Comparison of ENCODE assay signal across 9 mouse cellular contexts in the genomic region with DNA sequence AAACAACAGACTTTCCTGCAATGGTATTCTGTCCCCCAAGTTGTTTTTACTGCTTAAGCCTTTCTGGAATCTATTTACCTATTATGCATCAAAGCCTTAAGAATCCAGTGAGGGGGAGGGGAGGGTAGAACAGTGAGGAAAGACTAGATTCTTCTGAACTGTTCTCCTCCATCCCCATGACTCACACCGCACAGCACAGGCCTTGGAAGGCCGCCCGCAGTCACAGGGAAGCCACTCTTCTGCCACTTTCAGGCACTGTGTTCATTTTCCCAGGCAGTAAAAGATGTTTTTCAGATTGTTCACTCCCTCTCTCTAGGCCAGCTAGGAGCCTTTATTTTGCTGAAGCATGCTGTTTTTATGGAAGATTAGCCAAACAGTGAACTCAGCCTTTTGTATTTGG. TPM values are rescaled to one million over a fixed set of nuclear protein-coding genes. Genes with fewer than 3 reads are reported as not detected.
DNase-seq lines count a peak whose midpoint lies in the region; ATAC-seq lines count a peak whose summit lies in the region.
"Had no signal": no experiment of that assay in that cellular context is flagged by ENCODE, and none has a peak within 500 bp of the region (broad histone marks: within the 10 kb centered on the region; RNA-seq: fewer than 3 reads in every experiment).

No protein-coding gene starts in this region.

- no peak overlapping the region for H3K9ac ChIP-seq in forebrain, embryonic 11.5 days (ENCODE audit: low read length)
- no peak overlapping the region for H3K9ac ChIP-seq in midbrain, embryonic 14.5 days (replicated peaks; ENCODE audit: low read length)
- H3K9ac ChIP-seq in midbrain, embryonic 15.5 days, result no peak overlapping the region
- no peak overlapping the region for H3K9ac ChIP-seq in forebrain, embryonic 13.5 days

- no peak overlapping the region for H3K4me2 ChIP-seq in forebrain, embryonic 11.5 days (ENCODE audit: low read depth, low read length, severe bottlenecking)
- H3K4me2 ChIP-seq in midbrain, embryonic 14.5 days (ENCODE audit: low read length), result no peak overlapping the region
- no peak overlapping the region for H3K4me2 ChIP-seq in midbrain, embryonic 15.5 days
- H3K4me2 ChIP-seq in forebrain, embryonic 13.5 days, result no peak overlapping the region

- no peaks in the 10 kb centered on the region for H3K9me3 ChIP-seq in forebrain, embryonic 10.5 days
- H3K9me3 ChIP-seq in forebrain, embryonic 11.5 days (ENCODE audit: control insufficient read depth, low read length), result no peaks in the 10 kb centered on the region
- no peaks in the 10 kb centered on the region for H3K9me3 ChIP-seq in midbrain, embryonic 14.5 days (ENCODE audit: control insufficient read depth, low read length)
- H3K9me3 ChIP-seq in midbrain, embryonic 15.5 days, result no peaks in the 10 kb centered on the region
- H3K9me3 ChIP-seq in forebrain, embryonic 13.5 days (replicated peaks), result no peaks in the 10 kb centered on the region
- H3K9me3 ChIP-seq: megakaryocyte, embryonic 14.5 days had no signal

- no peaks in the 10 kb centered on the region for H3K27me3 ChIP-seq in forebrain, embryonic 10.5 days (ENCODE audit: poor library complexity, severe bottlenecking)
- H3K27me3 ChIP-seq in forebrain, embryonic 11.5 days (ENCODE audit: control insufficient read depth, insufficient read depth, low read length), result no peaks in the 10 kb centered on the region
- H3K27me3 ChIP-seq in midbrain, embryonic 14.5 days (ENCODE audit: control insufficient read depth, insufficient read depth, low read length), result no peaks in the 10 kb centered on the region
- H3K27me3 ChIP-seq in midbrain, embryonic 15.5 days (replicated peaks), result no peaks in the 10 kb centered on the region
- H3K27me3 ChIP-seq in forebrain, embryonic 13.5 days, result no peaks in the 10 kb centered on the region
- H3K27me3 ChIP-seq: megakaryocyte, embryonic 14.5 days had no signal

- peaks cover 31% of the 10 kb centered on the region for H3K4me1 ChIP-seq in forebrain, embryonic 10.5 days
- H3K4me1 ChIP-seq in forebrain, embryonic 11.5 days (replicated peaks; ENCODE audit: control insufficient read depth, insufficient read depth, low read length), result peaks cover 3% of the 10 kb centered on the region; the same call in 1 of the 2 replicates
- peaks cover 16% of the 10 kb centered on the region; the same call in 1 of the 2 replicates for H3K4me1 ChIP-seq in midbrain, embryonic 14.5 days (ENCODE audit: control insufficient read depth, insufficient read depth, low read length)
- H3K4me1 ChIP-seq in midbrain, embryonic 15.5 days, result peaks cover 15% of the 10 kb centered on the region
- H3K4me1 ChIP-seq in forebrain, embryonic 13.5 days, result peaks cover 22% of the 10 kb centered on the region

- H3K27ac ChIP-seq in forebrain, embryonic 10.5 days, result peak overlapping the region; percentile 48; the same call in 1 of the 2 replicates
- no peak overlapping the region for H3K27ac ChIP-seq in forebrain, embryonic 11.5 days (ENCODE audit: low read depth, low read length)
- 0 out of 2 replicates have a peak overlapping the region, but pooled peaks have one; percentile 26 for H3K27ac ChIP-seq in midbrain, embryonic 14.5 days (replicated peaks; ENCODE audit: low read depth, low read length)
- H3K27ac ChIP-seq in midbrain, embryonic 15.5 days, result no peak overlapping the region
- H3K27ac ChIP-seq in forebrain, embryonic 13.5 days, result peak overlapping the region; percentile 61

- 89% methylated on average over 3 of the region's 3 CpGs for WGBS in forebrain, embryonic 10.5 days
- WGBS in forebrain, embryonic 11.5 days, result 77% methylated on average over 3 of the region's 3 CpGs
- WGBS in midbrain, embryonic 14.5 days, result 75% methylated on average over 3 of the region's 3 CpGs
- 49% methylated on average over 3 of the region's 3 CpGs for WGBS in midbrain, embryonic 15.5 days
- WGBS in forebrain, embryonic 13.5 days, result 54% methylated on average over 3 of the region's 3 CpGs

- intact Hi-C loops in left cerebral cortex, postnatal 14 days (cut with DNase I), result no loop called here

- no peak overlapping the region for H3K4me3 ChIP-seq in forebrain, embryonic 10.5 days
- H3K4me3 ChIP-seq in forebrain, embryonic 11.5 days (ENCODE audit: low read depth, low read length), result no peak overlapping the region
- H3K4me3 ChIP-seq in midbrain, embryonic 14.5 days (replicated peaks; ENCODE audit: low read depth, low read length), result no peak overlapping the region
- no peak overlapping the region for H3K4me3 ChIP-seq in midbrain, embryonic 15.5 days
- H3K4me3 ChIP-seq in forebrain, embryonic 13.5 days, result no peak overlapping the region
- H3K4me3 ChIP-seq: megakaryocyte, embryonic 14.5 days had no signal

- no peak for ATAC-seq in forebrain, embryonic 11.5 days (replicated peaks; ENCODE audit: low FRiP score)
- no peak for ATAC-seq in midbrain, embryonic 14.5 days (ENCODE audit: low FRiP score, low TSS enrichment)
- ATAC-seq in midbrain, embryonic 15.5 days (replicated peaks), result no peak
- 0 out of 2 replicates have a peak, but pooled peaks have one; percentile 43 for ATAC-seq in forebrain, embryonic 13.5 days
- ATAC-seq in activated CD4-positive, CD25-positive, alpha-beta regulatory T cell, adult 4 months, result no peak

- peaks cover 19% of the 10 kb centered on the region for H3K36me3 ChIP-seq in forebrain, embryonic 10.5 days (replicated peaks)
- no peaks in the 10 kb centered on the region for H3K36me3 ChIP-seq in forebrain, embryonic 11.5 days (ENCODE audit: control insufficient read depth, insufficient read depth, low read length)
- no peaks in the 10 kb centered on the region for H3K36me3 ChIP-seq in midbrain, embryonic 14.5 days (ENCODE audit: control insufficient read depth, insufficient read depth, low read length)
- H3K36me3 ChIP-seq in midbrain, embryonic 15.5 days (replicated peaks), result no peaks in the 10 kb centered on the region
- no peaks in the 10 kb centered on the region for H3K36me3 ChIP-seq in forebrain, embryonic 13.5 days (ENCODE audit: poor library complexity, severe bottlenecking)

- DNase-seq in forebrain, embryonic 10.5 days (ENCODE audit: extremely low spot score, low spot score), result no peak
- DNase-seq in forebrain, embryonic 11.5 days (ENCODE audit: low spot score), result no peak
- peak; percentile 20 for DNase-seq in midbrain, embryonic 14.5 days
- DNase-seq in left cerebral cortex, postnatal 14 days (ENCODE audit: low spot score in 2 of 2), result peak; percentile 39 to 41
- no peak for DNase-seq in thymus, postnatal 0 days (ENCODE audit: low spot score)

RNA-seq across cellular contexts. Expression of a gene that starts 46.8 kb away (rescaled TPM):
- 84.1 and 85.3 TPM in 2 replicates for polyA plus RNA-seq in forebrain, embryonic 10.5 days (2016; fragmentation: Nextera tagmentation; extraction: Ambion mirVana)
- 63.4 and 64.2 TPM in 2 replicates for polyA plus RNA-seq in forebrain, embryonic 11.5 days (2014; fragmentation: Nextera tagmentation; extraction: Ambion mirVana)
- polyA plus RNA-seq in midbrain, embryonic 14.5 days (2014; fragmentation: Nextera tagmentation; extraction: Ambion mirVana), result 36.5 and 38.2 TPM in 2 replicates
- 38.9 and 41.6 TPM in 2 replicates for polyA plus RNA-seq in midbrain, embryonic 15.5 days (2015; fragmentation: Nextera tagmentation; extraction: Ambion mirVana)
- 44.9 and 49.2 TPM in 2 replicates for polyA plus RNA-seq in forebrain, embryonic 13.5 days (2015; fragmentation: Nextera tagmentation; extraction: Ambion mirVana)
- 10 to 100 TPM; 26.4 to 27.7 TPM for total RNA-seq in left cerebral cortex, postnatal 14 days (2021)
- 38.0 and 38.5 TPM in 2 replicates for polyA plus RNA-seq in thymus, postnatal 0 days (2015; fragmentation: Nextera tagmentation; extraction: Ambion mirVana)
- polyA plus RNA-seq in activated CD4-positive, CD25-positive, alpha-beta regulatory T cell, adult 4 months (2017; shearing (Covaris generic)), result 10 to 100 TPM; 18.5 to 23.3 TPM

RNA-seq across cellular contexts. Expression of a gene that starts 46.9 kb away (rescaled TPM):
- 54.6 and 56.4 TPM in 2 replicates for polyA plus RNA-seq in forebrain, embryonic 10.5 days (2016; fragmentation: Nextera tagmentation; extraction: Ambion mirVana)
- polyA plus RNA-seq in forebrain, embryonic 11.5 days (2014; fragmentation: Nextera tagmentation; extraction: Ambion mirVana), result 49.0 and 54.2 TPM in 2 replicates
- polyA plus RNA-seq in midbrain, embryonic 14.5 days (2014; fragmentation: Nextera tagmentation; extraction: Ambion mirVana), result 57.3 and 62.2 TPM in 2 replicates
- polyA plus RNA-seq in midbrain, embryonic 15.5 days (2015; fragmentation: Nextera tagmentation; extraction: Ambion mirVana), result 51.2 and 53.2 TPM in 2 replicates
- 47.6 and 49.4 TPM in 2 replicates for polyA plus RNA-seq in forebrain, embryonic 13.5 days (2015; fragmentation: Nextera tagmentation; extraction: Ambion mirVana)
- 10 to 100 TPM; 38.3 to 40.1 TPM for total RNA-seq in left cerebral cortex, postnatal 14 days (2021)
- 56.6 and 62.3 TPM in 2 replicates for polyA plus RNA-seq in thymus, postnatal 0 days (2015; fragmentation: Nextera tagmentation; extraction: Ambion mirVana)
- 10 to 100 TPM; 59.4 to 61.3 TPM for polyA plus RNA-seq in activated CD4-positive, CD25-positive, alpha-beta regulatory T cell, adult 4 months (2017; shearing (Covaris generic))

Comparison
In these comparisons a context has a peak if more than half of its experiments do, and no peak if none do; other contexts are left out.
1. H3K27ac ChIP-seq: peak in forebrain, embryonic 10.5 days (single experiment), midbrain, embryonic 14.5 days (single experiment) and forebrain, embryonic 13.5 days (single experiment); none in forebrain, embryonic 11.5 days (single experiment) and midbrain, embryonic 15.5 days (single experiment).
2. DNase-seq: peak in midbrain, embryonic 14.5 days (single experiment) and left cerebral cortex, postnatal 14 days (2 of 2); none in forebrain, embryonic 10.5 days (single experiment), forebrain, embryonic 11.5 days (single experiment) and thymus, postnatal 0 days (single experiment).